Mouse (Mus musculus) large intestine, adult 2 months (tissue): ENCODE measurements at regions not wholly inside any gene's neighbourhood (a gene's known extent, or its start where the extent isn't known, plus 50 kb on each side); places are given as distances from the start of the nearest gene placed in this dataset.

ENCODE experiments used
- DNase-seq: peaks from one replicate; pipeline ENCODE4 v3.0.0-alpha.2; 2012; ENCODE audit warnings: low read depth, low spot score
- WGBS: fragments of 180-500 bp; shearing (Covaris S2); methylation state at CpG from one replicate; pipeline ENCODE4 v1.1.7; 2018; 5-methylcytosine and 5-hydroxymethylcytosine counted together

DNA sequence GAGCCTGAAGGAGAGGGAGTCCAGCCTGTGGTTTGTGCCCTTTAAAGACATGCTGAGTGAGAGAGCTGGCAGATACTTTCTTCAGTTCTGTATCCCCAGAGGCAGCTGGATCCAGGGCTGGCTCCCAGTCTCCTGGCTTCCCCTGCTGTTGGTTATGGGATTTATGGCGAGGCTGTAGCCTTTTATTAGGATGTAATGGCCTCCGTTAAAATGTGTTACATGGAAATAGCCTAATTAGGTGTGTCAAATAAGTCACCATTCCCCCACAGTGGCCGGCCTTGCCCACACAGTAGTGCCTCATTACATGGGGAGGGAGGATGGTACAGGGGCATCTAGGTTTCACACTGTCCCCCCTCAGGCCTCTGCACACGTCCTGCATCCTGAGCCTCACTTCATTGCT lies 230.8 kb downstream of the Rplp1 start:
- WGBS, result 53% methylated on average over 4 of the region's 4 CpGs
- DNase-seq, result no peak

DNA sequence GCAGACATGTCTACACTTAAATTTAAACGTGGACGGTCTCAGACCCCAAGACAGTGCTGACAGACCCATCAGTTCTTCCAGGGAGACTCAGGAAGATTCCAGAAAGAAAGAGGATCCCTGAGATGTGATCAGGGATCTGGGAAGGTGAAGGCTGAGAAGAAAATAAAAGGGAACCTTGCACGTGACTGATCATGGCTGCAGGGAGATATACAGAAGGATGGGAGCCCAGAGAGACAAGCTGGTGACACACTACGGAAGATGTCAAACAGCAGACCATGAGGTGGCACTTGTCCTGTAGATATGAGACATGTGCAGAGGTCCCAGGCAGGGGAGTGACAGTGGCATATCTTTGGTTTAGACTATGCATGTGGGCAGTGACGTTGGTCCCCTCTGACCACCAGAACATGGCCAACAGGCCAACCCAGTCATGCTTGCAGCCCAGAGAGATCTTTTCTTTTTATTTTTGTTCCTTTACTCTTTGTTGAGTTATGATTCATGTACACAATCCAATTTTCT lies 231.5 kb downstream of the Rplp1 start:
- 88% methylated on average over 5 of the region's 5 CpGs for WGBS
- no peak for DNase-seq

DNA sequence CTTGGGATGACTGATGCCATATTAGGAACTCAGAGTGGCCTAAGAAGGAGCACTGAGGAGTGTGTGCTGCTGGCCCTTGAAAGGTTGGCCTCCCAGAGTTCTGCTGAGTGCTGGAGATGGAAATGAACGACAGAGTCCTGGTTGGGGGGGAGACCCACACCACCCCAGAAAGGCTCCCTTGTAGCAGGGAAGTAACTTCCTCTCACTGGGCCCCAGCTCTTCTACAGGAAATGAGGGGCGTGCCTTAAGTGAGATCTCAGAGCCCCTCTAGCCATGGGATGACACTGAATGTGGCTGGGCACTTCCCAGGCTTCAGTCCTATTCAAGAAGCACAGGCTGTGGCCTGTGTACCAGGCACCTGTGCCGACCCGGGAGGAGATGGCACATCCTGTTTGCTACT lies 232.0 kb downstream of the Rplp1 start:
- 67% methylated on average over 4 of the region's 4 CpGs for WGBS
- no peak for DNase-seq

DNA sequence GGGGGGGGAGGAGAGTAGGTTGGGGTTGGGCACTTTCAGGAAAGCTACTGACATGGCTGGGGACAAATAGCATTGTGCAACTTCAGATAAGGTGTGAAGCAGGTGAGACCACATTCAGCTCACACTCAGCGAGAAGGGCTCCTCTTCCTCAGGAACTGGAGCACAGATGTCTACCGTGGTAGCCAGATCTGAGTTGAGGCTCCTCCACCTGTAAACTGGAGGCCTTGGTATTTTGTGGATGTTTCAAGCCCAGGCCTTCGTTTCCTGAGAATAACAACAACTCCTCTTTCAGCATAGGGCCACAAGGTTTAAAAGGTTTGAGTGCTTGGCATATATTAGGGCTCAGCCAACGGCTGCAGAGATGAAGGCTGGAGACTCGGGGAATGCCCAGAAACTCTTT lies 232.9 kb downstream of the Rplp1 start:
- DNase-seq, result no peak
- WGBS, result 64% methylated on average over 5 of the region's 5 CpGs

DNA sequence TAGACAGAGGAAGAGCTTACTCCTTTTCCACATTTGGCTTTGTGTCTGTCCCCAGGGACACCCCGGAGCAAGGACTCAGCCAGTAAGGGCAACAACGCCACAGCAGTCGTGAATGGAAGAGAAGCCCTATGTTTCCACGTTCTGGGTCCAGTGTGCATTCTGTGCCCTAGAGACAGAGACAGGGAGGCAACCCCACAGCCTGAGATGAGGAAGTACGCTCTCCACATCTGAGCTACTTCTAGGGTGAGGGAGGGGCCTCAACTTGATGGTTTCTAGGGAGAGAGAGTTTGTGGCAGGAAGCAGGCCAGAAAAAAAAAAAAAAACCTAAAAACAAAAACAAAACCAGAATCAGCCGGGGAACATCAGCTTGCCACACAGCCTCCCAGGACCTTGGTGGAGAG lies 233.4 kb downstream of the Rplp1 start:
- no peak for DNase-seq
- WGBS, result 58% methylated on average over 6 of the region's 6 CpGs

DNA sequence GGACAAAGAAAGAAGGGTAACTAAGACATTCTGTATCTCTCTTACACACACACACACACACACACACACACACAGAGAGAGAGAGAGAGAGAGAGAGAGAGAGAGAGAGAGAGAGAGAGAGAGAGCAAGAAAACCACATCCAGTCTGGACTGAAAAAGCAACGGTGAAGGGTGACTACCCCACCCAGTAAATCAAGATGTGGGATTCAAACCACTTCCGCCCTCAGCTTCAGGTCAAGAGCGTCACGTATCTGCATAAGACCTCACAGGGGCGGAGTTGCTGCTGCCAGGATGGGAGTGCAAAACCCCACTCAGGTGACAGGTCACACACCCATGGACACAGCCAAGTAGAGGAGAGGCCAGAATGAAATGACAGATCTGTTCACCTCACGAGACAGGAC lies 234.7 kb downstream of the Rplp1 start:
- WGBS, result 83% methylated on average over 6 of the region's 6 CpGs
- no peak for DNase-seq

DNA sequence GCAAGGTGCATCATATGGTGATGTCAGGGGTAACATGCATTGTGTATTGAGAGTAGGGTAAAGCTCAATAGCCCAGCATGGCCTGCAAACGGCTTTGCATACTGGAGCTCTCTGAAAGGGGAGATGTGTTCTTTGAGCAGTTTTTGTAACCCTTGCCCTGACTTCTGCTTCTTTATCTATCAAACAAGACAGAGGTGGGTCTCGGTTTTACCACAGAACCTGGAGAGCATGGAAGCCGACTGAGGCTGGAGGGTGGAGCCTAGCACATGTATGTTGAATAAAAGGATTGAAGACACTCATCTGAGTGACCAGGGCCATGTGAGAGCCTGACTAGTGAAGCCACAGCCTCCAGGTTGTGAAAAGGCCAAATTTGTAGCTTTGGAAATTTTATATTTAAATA lies 236.7 kb downstream of the Rplp1 start:
- no peak for DNase-seq
- 80% methylated on average over 3 of the region's 3 CpGs for WGBS

DNA sequence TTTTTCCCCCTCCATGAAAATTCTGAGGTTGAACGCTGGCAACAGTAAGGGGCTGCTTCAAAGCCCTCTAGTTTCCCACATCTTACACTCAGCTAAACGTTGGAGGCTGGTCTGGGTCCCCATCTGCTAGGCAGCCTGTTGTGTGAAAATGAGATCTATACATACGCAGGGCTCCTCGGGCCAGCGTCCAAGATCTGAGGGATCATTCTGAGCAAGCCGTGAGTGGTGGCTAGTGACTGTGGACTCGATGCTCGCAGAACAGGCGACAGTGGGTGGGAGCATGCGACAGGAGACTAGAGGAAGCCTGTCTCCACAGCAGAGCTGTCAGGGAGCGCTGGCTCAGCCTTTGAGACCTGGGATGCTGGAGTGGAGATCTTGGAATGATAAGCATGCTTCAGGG lies 237.3 kb downstream of the Rplp1 start:
- WGBS, result 83% methylated on average over 11 of the region's 11 CpGs
- no peak for DNase-seq

DNA sequence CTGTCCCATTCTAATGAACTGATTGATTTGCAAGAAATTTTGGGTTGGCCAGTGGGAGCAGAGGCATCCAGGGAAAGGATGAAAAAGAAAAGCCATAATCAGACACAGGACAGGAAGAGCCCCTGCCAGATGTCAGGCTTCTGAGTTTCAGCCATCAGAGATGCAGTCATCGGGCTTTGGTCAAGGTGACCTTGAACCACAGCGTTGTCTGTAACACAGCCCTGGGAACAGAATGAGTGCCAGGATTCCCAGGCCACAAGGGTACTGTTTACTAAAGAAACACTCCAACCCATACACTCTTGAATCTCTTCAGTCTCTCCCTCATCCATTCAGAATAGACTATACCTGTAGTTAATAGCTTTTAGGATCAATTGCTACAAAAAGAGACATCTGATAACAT lies 239.0 kb downstream of the Rplp1 start:
- DNase-seq, result no peak
- 79% methylated on average over 2 of the region's 2 CpGs for WGBS

DNA sequence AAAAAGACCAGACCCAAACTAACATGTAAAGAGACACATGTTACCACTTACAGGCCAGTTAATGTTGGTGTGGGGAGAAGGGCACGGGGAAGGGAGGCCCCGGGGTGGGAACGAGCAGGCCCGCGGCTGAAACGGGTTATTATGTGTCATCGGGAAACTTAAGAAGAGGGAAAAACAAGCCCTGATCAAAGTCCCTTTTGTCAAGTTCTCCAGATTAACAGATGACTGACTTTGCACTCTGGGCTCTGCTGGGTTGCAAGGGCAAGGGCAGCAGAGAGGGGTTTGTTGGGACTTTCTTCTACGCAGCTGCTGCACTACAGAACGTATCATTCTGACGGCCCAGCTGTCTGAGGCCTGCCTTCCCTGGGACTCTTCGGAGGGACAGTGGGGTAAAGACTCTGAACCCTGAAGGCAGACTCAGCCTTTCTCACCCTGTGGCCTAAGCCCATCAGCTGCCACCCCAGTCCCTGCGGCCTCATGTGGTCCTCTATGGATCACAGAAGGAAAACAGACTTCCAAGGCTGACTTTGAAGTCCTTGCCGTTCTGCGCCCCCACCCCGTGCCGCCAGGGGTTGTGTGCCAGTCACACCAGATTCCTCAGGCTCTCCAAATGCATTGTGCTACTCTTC lies 240.7 kb downstream of the Rplp1 start:
- WGBS, result 62% methylated on average over 16 of the region's 16 CpGs
- no peak for DNase-seq

DNA sequence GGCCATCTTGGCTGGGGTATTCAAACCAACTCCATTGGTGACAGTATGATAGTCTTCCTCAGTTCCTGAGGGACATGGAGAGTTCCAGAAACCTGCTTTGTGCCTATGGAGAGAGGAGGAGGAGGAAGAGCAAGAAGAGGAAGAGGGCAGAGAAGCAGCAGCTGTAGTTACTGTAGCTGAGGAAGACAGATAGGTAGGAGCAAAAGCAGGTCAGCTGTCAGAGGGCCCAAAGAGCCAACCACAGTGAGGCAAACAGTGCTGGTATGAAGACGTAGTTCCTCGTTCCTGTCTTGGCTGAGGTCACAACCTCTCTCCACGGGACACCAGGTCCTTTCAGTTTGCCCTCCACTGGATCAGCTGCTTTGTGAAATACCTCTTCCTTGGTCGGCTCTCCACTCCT lies 243.4 kb downstream of the Rplp1 start:
- no peak for DNase-seq
- WGBS, result 86% methylated on average over 4 of the region's 4 CpGs

DNA sequence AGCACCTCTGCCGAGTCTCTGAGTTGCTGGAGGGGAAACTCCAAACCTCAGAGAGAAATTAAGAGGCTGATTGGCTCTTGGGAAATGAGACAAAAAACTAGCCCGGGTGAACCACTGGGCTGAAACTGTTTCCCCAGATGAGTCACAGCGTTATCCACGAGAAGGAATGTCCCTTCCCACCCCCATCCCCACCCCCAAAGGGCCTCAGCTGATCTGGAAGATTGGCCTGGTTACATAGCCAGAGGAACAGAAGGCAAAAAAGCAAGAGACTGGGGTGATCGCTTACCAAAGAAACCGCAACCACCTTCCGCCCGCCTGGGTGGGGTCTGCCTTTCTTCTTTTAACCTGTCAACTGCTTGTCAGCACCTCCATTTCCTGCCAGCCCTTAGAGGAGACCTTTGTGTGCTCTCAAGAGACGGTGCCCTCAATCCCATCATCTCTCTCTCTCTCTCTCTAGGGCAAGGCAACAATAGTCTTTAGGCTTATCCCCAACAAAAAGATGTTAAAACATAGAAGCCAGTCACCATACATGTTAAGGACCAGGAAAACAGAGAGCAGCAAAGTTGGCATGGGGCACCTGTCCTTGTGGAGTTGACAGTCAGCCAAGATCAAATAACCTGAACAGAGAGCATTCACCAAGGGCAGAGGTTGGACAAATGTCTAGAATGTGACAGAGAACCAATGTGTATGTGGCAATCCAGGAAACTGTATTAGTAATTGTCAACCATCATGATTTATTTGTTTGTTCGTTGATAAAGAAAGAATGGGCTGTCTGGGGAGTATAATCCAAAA lies 244.4 kb downstream of the Rplp1 start:
- WGBS, result 21% methylated on average over 10 of the region's 10 CpGs
- no peak for DNase-seq

DNA sequence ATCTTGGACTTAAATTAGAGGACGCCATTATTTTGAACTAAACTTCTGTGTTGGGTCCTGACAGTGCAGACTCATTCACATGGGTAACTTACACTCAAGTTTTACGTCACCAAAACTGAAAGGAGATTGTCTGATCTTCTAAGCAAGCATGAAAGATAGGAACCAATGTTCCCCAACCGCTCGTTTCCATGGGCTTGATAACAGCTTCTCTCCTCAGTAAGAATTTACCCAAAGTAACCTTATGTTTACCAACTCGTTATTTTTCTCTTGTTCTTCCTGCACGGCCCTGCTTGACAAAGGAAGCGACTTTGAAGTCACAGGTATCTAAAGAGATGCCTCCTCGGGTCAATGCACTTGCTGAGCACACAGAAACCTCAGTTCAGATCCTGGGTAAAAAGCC lies 245.6 kb downstream of the Rplp1 start:
- DNase-seq, result no peak
- 81% methylated on average over 8 of the region's 8 CpGs for WGBS

DNA sequence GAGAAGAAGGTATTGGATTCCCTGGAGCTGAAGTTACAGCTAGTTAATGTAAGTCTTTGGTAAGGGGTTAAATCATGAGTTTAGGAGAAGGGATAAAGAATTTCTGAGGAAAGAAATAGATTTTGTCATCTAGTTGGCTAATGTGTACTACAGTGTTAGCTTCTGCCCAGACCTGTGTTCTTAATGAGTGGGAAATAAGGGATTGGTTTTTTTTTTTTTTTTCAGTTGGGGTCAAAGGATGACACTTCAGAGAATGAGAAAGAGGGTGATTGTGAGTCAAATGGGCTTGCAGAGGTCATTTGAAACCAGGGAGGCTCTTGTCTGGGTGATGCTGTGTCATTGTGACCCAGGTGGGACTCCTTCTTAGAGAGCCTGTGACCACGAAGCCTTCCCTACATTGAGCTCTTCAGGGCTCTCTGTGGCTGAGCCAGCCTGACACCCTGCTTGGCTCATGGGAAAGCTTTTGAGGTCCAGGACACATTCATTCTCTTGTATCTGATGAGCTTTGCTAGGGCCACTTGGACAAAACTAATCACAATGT lies 246.1 kb downstream of the Rplp1 start:
- DNase-seq, result no peak
- WGBS, result 95% methylated on average over 1 of the region's 1 CpGs

DNA sequence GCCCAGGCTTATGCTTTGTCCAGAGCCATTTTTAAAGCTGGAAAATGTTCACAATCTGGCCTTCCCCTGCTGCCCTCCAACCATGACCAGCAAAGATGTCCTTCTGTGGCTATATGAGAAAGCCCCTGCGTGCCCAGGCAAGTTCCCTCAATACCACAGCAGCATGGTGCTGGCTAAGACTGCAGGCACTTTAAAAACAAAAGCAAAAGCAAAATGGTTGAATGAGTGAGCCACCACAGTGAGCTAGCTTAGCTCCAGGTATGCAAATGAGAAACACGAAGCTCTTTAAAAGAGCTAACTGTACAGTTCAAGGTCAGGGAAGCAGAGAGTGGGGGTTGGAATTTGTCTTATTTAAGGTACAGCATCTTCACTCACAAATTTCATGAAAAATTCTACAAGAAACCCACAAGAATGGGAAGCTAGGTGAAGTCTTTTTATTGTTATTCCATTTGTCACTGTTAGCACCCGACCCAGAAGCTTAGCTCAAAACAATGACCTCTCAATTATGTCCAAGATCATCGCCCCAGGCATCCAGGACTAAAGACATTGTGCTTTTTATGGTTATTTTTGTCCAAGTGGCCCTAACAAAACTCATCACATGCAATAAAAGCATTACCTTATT lies 246.8 kb downstream of the Rplp1 start:
- DNase-seq, result no peak
- 80% methylated on average over 4 of the region's 4 CpGs for WGBS

DNA sequence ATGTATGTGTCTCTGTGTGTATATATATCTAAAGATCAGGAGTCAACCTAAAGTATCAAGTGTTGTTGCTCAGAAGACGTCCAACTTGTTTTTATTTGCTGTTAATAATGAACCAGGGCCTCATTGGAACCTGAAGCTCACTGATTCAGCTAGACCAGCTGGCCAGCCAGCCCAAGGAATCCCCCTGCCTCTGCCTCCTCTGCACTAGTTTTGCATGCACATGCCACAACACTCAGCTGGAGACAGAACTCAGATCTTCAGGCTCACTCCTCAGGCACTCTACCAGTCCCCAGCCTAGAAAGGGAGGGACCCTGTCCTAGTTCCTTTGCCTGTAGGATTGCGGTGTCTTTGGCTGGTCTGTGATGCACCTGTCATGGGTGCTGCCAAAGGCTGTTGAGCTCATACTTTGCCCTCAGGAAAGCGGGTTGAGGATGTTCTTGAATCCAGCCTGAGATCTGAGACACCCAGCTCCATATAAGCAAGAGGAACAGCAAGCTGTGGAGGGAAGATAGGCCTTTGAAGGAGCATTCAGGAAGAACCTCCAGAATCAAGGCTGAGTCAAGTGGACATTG lies 247.5 kb downstream of the Rplp1 start:
- DNase-seq, result no peak
- 80% methylated on average over 3 of the region's 3 CpGs for WGBS

DNA sequence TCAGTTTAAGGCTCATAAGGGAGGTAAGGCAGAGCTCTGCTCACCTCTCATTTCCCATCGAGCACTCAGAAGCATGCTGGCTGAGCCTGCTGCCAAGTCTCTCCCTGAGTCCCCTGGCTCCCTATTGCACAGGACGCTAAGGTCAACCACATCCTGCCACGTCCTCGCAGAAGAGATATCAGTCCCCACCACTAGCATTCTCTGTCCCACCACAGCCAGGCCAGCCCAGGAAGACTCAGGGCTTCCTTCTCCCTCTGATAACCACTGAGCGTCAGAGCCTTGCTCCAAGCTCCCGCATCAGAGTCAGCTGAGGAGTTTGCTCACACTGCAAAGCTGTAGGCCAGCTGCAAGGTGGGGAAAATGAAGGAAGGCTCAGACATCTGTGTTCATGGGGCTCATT lies 248.2 kb downstream of the Rplp1 start:
- WGBS, result 78% methylated on average over 6 of the region's 6 CpGs
- no peak for DNase-seq

DNA sequence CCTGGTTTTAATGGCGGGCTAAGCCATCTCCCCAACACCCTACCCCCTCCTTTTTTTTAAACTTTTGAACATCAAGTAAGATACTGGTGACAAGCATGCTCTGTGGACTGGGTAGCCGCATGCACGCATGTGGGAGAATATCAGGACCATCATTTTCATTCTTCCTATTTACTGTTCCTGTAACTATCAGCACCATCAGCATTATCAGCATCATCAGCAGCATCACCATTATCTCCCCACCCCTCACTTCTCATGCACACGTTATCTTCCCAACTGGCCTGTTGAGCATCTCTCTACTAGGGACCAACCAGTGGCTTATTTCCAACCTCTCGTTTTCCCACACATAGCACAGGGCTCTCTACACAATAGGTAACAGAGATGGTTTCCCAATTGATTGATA lies 249.1 kb downstream of the Rplp1 start:
- 95% methylated on average over 5 of the region's 5 CpGs for WGBS
- DNase-seq, result no peak

DNA sequence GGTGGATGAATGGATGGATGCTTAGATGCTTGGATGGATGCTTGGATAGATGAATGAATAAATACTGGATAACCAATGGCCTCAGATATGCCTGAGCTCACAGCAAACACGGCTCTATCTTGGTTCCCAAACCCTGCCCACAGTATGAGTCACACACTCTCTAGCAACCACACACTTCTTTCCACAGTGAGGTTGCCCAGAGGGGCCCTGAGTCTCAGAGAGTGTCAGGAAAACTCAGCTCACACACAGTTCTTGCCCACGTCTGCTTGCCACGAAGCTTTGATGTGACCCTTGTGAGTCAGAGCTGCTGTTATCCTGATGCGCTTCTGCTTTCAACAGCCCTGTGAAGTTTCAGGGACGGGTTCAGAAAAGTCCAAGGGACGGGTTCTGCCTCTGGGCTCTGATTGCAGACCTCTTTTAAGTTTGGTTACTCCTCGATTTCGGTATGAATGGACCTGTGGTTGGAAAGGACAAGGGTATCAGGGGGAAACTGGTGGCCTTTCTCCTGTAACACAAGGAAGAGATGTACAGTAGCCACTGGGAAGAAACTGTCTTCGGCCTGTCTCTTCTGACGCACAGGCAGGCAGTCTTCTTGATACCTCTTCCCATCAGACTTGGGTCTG lies 250.2 kb downstream of the Rplp1 start:
- WGBS, result 78% methylated on average over 10 of the region's 10 CpGs
- no peak for DNase-seq
